Mouse (Mus musculus): Measurements from ENCODE around the gene Glb1l3. TPM values are rescaled to one million over a fixed set of nuclear protein-coding genes. Genes with fewer than 3 reads are reported as not detected.
"Not testable (repeated sequence)": the region's sequence is repeated elsewhere in the genome, so short reads cannot be mapped to it uniquely, and the experiment has no call there.

The Glb1l3 gene
- not detected in 2 replicates for polyA plus RNA-seq (2016; fragmentation: Nextera tagmentation; extraction: Ambion mirVana)

- Histone ChIP-seq H3K27ac (replicated peaks) (no peak within 1 kb of the TSS), H3K36me3 (no peaks in the 10 kb centered on the region), H3K4me3 (no peak within 1 kb of the TSS), H3K4me1 (no peaks in the 10 kb centered on the region), H3K9ac (replicated peaks) (no peak within 1 kb of the TSS), H3K9me3 (no peaks in the 10 kb centered on the region), H3K4me2 (replicated peaks) (no peak within 1 kb of the TSS), H3K27me3 (no peaks in the 10 kb centered on the region)
- ATAC-seq (ENCODE audit: low FRiP score, low read depth), result no peak
- WGBS, result 84% methylated on average over 5 of the region's 5 CpGs
Observed at GRCm38 (mm10) chr9:26860751-26861150, at the start of gene Glb1l3. Gene Glb1l3 (minus strand): TSS chr9:26860890.

DNA sequence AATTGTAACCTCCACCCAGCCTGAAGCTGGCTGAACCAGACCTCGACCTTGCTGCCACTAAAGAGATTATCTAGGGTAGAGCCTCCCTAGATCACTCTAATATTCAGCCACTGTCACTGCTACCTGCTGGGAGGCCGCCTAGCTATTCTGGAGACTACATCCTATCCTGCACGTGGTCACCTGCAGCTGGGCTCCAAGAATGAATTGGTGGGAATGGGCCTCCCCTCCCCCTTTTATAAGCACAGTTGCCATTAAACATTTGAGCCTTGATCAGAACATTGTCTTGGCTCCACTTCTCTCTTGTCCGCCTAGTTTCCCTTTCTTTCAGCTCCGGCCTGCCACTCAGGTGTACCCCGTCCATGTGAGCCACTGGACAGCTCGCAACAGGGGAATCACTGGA is 9.2 kb upstream of the Glb1l3 start:
- H3K36me3 ChIP-seq; H3K9ac ChIP-seq (replicated peaks); H3K4me1 ChIP-seq; H3K4me2 ChIP-seq (replicated peaks); H3K27me3 ChIP-seq; H3K9me3 ChIP-seq; H3K27ac ChIP-seq (replicated peaks); H3K4me3 ChIP-seq; ATAC-seq (ENCODE audit: low FRiP score, low read depth): not testable (repeated sequence)
- 80% methylated on average over 7 of the region's 7 CpGs for WGBS

DNA sequence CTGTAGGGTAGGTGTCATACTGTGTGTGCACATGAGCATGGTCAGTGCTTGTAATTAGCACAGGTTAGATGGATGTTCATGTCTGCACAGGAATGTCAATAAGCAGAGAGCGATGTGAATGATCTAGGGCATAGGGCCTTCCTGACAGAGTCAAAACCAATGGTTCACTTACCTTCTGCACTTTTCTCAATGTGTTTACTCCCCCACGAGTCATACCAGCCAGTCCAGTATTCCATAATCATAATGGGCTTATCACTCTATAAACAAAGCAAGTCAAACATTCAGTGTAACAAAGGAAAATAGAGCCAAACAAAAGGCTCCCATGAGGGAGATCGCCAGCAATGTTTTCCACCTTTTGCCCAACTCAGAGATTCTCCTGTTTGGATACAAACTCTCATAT is 29.6 kb downstream of the Glb1l3 start:
- WGBS, result 87% methylated on average over 3 of the region's 3 CpGs
- H3K4me1 ChIP-seq, result no peaks in the 10 kb centered on the region
- H3K4me3 ChIP-seq, result no peak overlapping the region
- no peak overlapping the region for H3K27ac ChIP-seq (replicated peaks)
- no peak for ATAC-seq (ENCODE audit: low FRiP score, low read depth)
- H3K27me3 ChIP-seq, result no peaks in the 10 kb centered on the region
- no peaks in the 10 kb centered on the region for H3K9me3 ChIP-seq
- no peak overlapping the region for H3K4me2 ChIP-seq (replicated peaks)
- no peak overlapping the region for H3K9ac ChIP-seq (replicated peaks)
- H3K36me3 ChIP-seq, result no peaks in the 10 kb centered on the region

DNA sequence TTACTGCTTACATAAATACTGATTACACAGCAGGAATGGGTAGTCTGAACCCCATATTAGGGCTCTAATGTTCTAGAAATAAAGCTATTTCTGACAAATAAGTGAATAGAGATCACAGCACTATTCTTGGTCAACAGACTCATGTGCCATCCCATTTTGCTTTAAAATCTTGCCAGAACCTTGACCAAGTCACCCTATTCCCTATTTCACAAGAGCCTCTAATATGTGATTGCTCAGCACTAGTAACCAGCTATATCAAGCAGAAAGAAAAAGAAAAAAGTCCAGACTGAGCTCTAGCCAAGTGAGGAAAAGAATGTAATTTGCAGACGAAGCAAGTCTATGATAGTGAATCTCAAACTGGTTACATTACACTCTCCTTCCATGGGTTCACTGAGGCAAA is 40.7 kb downstream of the Glb1l3 start:
- Histone ChIP-seq H3K36me3 (no peaks in the 10 kb centered on the region), H3K4me1 (no peaks in the 10 kb centered on the region), H3K9me3 (no peaks in the 10 kb centered on the region), H3K4me2 (replicated peaks) (no peak overlapping the region), H3K4me3 (no peak overlapping the region), H3K9ac (replicated peaks) (no peak overlapping the region), H3K27me3 (no peaks in the 10 kb centered on the region), H3K27ac (replicated peaks) (no peak overlapping the region)
- WGBS, result 67% methylated on average over 1 of the region's 1 CpGs
- no peak for ATAC-seq (ENCODE audit: low FRiP score, low read depth)

GRCm38 (mm10) chr9:26808735-26809134 is 52.0 kb downstream of the Glb1l3 start:
- H3K27ac ChIP-seq (replicated peaks), result no peak overlapping the region
- H3K9me3 ChIP-seq, result no peaks in the 10 kb centered on the region
- H3K36me3 ChIP-seq, result no peaks in the 10 kb centered on the region
- 90% methylated on average over 2 of the region's 2 CpGs for WGBS
- no peak overlapping the region for H3K4me3 ChIP-seq
- H3K4me2 ChIP-seq (replicated peaks), result no peak overlapping the region
- H3K27me3 ChIP-seq, result no peaks in the 10 kb centered on the region; the same call in 1 of the 2 replicates
- no peak overlapping the region for H3K9ac ChIP-seq (replicated peaks)
- no peak for ATAC-seq (ENCODE audit: low FRiP score, low read depth)
- 0 out of 2 replicates have a peak, but pooled peaks cover 6% of the 10 kb centered on the region for H3K4me1 ChIP-seq

DNA sequence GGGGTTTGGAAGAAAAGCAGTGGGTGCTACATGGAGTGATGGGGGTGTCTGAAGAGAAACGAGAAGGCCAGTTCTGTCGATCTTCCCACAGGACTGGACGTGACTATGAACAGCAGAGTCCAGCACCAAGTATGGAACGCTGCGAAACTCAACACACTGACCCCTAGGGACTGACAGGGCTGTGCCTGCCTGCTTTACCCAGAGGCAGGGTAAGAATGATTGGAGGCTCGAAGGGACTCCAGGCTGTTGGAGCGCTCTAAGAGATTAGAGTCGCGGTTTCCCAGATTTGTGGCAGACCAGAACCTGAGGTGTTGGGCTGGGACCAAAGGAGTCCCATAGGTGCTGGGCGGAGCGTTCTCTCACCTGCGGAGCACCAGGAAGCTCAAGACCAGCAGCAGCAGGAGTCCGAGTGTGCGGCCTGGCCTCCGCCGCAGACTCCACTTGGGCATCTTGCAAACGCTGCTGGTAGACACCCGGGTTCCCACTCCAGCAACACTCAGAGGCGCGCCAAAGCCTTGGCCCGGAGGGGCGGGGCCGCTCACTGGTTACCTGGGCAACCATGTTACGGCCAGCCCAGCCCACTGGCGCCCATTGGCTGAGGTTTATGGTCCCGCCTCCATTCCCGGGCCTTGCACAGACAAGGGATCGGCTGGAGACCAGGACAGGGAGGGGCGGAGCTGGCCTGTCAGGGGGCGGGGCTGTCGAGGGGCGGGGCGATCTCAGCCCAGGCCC is 54.6 kb downstream of the Glb1l3 start, which contains the start of gene Glb1l2:
Glb1l2 (minus strand) TSS at position 534 of the 732 bp plus-strand sequence.
- H3K36me3 ChIP-seq, result no peaks in the 10 kb centered on the region
- H3K4me2 ChIP-seq (replicated peaks), result peak within 1 kb of the TSS; percentile 74
- H3K27me3 ChIP-seq, result no peaks in the 10 kb centered on the region; the same call in 1 of the 2 replicates
- H3K4me3 ChIP-seq, result peak within 1 kb of the TSS; percentile 50
- peak within 1 kb of the TSS; percentile 51 for H3K9ac ChIP-seq (replicated peaks)
- H3K9me3 ChIP-seq, result no peaks in the 10 kb centered on the region
- peak; percentile 100 for ATAC-seq (ENCODE audit: low FRiP score, low read depth)
- H3K27ac ChIP-seq (replicated peaks), result 0 out of 2 replicates have a peak within 1 kb of the TSS, but pooled peaks have one; percentile 35
- 2% methylated on average over 33 of the region's 33 CpGs for WGBS
- H3K4me1 ChIP-seq, result 0 out of 2 replicates have a peak, but pooled peaks cover 6% of the 10 kb centered on the region

DNA sequence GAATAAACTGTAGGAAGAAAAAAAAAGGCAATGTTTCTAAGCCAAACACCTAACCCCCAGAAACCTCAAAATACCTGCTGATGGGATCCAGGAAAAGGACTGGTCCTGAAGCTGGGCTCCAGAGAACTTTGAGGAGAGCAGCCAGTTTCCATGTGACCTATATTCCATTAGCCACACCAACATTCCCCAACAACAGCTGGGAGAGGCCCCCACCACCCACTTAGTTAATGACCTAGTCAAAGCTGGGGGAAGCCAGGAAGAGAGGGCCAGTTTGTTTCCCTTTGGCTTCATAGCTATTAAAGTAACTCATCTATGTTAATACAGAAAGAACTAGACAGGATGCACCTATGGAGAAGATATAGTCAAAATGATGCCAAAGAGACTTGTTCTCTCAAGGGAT is 56.4 kb downstream of the Glb1l3 start:
- H3K9me3 ChIP-seq, result no peaks in the 10 kb centered on the region
- H3K27me3 ChIP-seq, result no peaks in the 10 kb centered on the region; the same call in 1 of the 2 replicates
- H3K27ac ChIP-seq (replicated peaks), result no peak overlapping the region
- no peak overlapping the region for H3K9ac ChIP-seq (replicated peaks)
- no peak overlapping the region for H3K4me3 ChIP-seq
- no peaks in the 10 kb centered on the region for H3K36me3 ChIP-seq
- no peak overlapping the region for H3K4me2 ChIP-seq (replicated peaks)
- 0 out of 2 replicates have a peak, but pooled peaks cover 6% of the 10 kb centered on the region for H3K4me1 ChIP-seq
- no peak for ATAC-seq (ENCODE audit: low FRiP score, low read depth)

- Histone ChIP-seq H3K9me3 (no peaks in the 10 kb centered on the region), H3K27ac (replicated peaks) (no peak overlapping the region), H3K27me3 (no peaks in the 10 kb centered on the region; the same call in 1 of the 2 replicates), H3K36me3 (no peaks in the 10 kb centered on the region), H3K4me3 (no peak overlapping the region), H3K9ac (replicated peaks) (no peak overlapping the region), H3K4me2 (replicated peaks) (no peak overlapping the region), H3K4me1 (0 out of 2 replicates have a peak, but pooled peaks cover under 1% of the 10 kb centered on the region)
- WGBS, result 88% methylated on average over 2 of the region's 2 CpGs
- ATAC-seq (ENCODE audit: low FRiP score, low read depth), result no peak
Observed at GRCm38 (mm10) chr9:26800357-26800756, 60.3 kb downstream of the Glb1l3 start.

- Histone ChIP-seq H3K4me1 (no peaks in the 10 kb centered on the region), H3K4me3 (no peak overlapping the region), H3K27ac (replicated peaks) (no peak overlapping the region), H3K27me3 (no peaks in the 10 kb centered on the region), H3K9ac (replicated peaks) (no peak overlapping the region), H3K4me2 (replicated peaks) (no peak overlapping the region), H3K36me3 (no peaks in the 10 kb centered on the region), H3K9me3 (no peaks in the 10 kb centered on the region)
- 90% methylated on average over 1 of the region's 1 CpGs for WGBS
- no peak for ATAC-seq (ENCODE audit: low FRiP score, low read depth)
Observed at GRCm38 (mm10) chr9:26798731-26799130, 62.0 kb downstream of the Glb1l3 start.

GRCm38 (mm10) chr9:26798205-26798604 is 62.5 kb downstream of the Glb1l3 start:
- Histone ChIP-seq H3K9me3 (no peaks in the 10 kb centered on the region), H3K9ac (replicated peaks) (no peak overlapping the region), H3K27me3 (no peaks in the 10 kb centered on the region), H3K27ac (replicated peaks) (no peak overlapping the region), H3K4me3 (no peak overlapping the region), H3K4me2 (replicated peaks) (no peak overlapping the region), H3K4me1 (no peaks in the 10 kb centered on the region), H3K36me3 (no peaks in the 10 kb centered on the region)
- WGBS, result 81% methylated on average over 3 of the region's 3 CpGs
- no peak for ATAC-seq (ENCODE audit: low FRiP score, low read depth)

GRCm38 (mm10) chr9:26792829-26793228 is 67.9 kb downstream of the Glb1l3 start:
- 70% methylated on average over 3 of the region's 3 CpGs for WGBS

DNA sequence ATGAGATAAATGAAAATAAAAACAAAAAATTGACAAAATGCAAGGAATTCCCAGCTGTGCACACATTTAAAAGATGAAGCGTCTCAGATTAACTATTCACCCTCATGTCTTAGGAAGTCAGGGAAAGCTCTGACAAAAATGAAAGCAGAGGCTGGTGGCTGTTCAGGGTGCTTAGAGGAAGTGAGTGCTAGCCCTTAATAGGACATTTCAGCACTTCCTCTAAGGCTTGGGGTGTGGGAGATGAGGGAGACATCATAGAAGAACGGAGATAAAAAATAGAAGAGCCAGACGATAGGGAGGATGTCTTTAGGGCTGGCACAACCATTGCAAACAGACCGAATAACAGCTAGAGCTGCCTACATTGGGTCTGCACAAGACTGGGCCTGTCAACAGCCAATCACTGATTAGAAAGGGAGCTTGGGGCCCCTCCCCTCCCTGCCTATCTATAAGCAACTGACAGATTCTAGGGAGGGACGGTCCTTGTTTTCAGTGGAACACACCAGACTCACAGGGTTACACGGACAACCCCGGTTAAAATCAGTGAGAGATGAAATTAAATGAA is 77.2 kb downstream of the Glb1l3 start:
- no peak overlapping the region for H3K4me3 ChIP-seq
- no peak overlapping the region for H3K27ac ChIP-seq (replicated peaks)
- H3K27me3 ChIP-seq, result no peaks in the 10 kb centered on the region
- ATAC-seq (ENCODE audit: low FRiP score, low read depth), result peak; percentile 60; the same call in 1 of the 2 replicates
- no peaks in the 10 kb centered on the region for H3K36me3 ChIP-seq
- no peaks in the 10 kb centered on the region for H3K4me1 ChIP-seq
- H3K9ac ChIP-seq (replicated peaks), result no peak overlapping the region
- H3K9me3 ChIP-seq, result no peaks in the 10 kb centered on the region
- 65% methylated on average over 7 of the region's 7 CpGs for WGBS
- H3K4me2 ChIP-seq (replicated peaks), result no peak overlapping the region

More at GRCm38 (mm10) chr9:26792829-26793228, 67.9 kb downstream of the Glb1l3 start:
- Histone ChIP-seq H3K27ac (replicated peaks) (no peak overlapping the region), H3K4me1 (no peaks in the 10 kb centered on the region), H3K27me3 (no peaks in the 10 kb centered on the region), H3K9me3 (no peaks in the 10 kb centered on the region), H3K9ac (replicated peaks) (no peak overlapping the region), H3K36me3 (no peaks in the 10 kb centered on the region), H3K4me2 (replicated peaks) (no peak overlapping the region), H3K4me3 (no peak overlapping the region)
- no peak for ATAC-seq (ENCODE audit: low FRiP score, low read depth)
